Mouse (Mus musculus): ENCODE measurements around the gene Stxbp1. TPM values are rescaled to one million over a fixed set of nuclear protein-coding genes. Genes with fewer than 3 reads are reported as not detected.
A peak's percentile ranks its signal among the peaks of the same experiment; 100 is the strongest.

The Stxbp1 gene
- polyA plus RNA-seq (2015; fragmentation: Nextera tagmentation; extraction: Ambion mirVana): 3.3 and 3.7 TPM in 2 replicates

DNA sequence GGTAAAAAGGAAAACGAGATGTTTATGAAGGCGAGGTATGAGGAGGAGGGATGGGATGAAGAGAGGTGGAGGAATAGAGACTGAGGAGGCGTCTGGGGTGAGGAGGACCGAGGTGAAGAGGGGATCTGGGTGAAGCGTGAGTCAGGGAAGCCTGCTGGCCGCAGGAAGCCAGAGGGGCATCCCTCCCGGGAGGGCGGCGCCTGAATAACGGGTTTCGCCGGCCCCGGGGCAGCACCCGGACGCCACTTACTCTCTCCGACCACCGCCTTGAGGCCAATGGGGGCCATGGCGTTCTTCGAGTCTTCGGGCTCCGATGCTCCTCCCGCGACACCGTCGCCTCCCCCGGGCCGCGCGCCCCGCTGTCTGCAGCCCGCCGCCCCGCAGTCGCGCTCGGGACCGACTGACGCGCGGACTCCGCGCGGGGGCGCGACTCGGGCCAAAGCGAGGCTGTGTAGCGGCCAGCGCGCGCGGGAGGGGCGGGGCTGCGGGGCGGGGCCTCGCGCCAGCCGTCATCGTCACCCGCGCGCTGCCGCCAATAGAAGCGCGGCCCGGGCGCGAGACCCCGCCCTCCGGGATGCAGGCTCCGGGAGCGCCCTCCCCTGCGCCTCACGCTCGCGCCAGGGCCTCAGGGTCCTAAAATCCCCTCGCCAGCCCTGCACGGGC lies at the start of gene Stxbp1:
Gene Stxbp1 (minus strand): TSS at position 441 of the 663 bp plus-strand sequence.
- Histone ChIP-seq H3K36me3 (no peaks in the 10 kb centered on the region), H3K27ac (peak within 1 kb of the TSS; percentile 43), H3K4me1 (replicated peaks) (peaks cover 21% of the 10 kb centered on the region), H3K27me3 (peaks cover 14% of the 10 kb centered on the region), H3K4me2 (peak within 1 kb of the TSS; percentile 97), H3K4me3 (replicated peaks) (peak within 1 kb of the TSS; percentile 73), H3K9ac (peak within 1 kb of the TSS; percentile 74), H3K9me3 (replicated peaks) (no peaks in the 10 kb centered on the region)
- DNase-seq (peak; percentile 80), ATAC-seq (ENCODE audit: low read depth) (peak; percentile 95)
- WGBS (ENCODE audit: insufficient replicate concordance): under 1% methylated on average over 75 of the region's 78 CpGs

DNA sequence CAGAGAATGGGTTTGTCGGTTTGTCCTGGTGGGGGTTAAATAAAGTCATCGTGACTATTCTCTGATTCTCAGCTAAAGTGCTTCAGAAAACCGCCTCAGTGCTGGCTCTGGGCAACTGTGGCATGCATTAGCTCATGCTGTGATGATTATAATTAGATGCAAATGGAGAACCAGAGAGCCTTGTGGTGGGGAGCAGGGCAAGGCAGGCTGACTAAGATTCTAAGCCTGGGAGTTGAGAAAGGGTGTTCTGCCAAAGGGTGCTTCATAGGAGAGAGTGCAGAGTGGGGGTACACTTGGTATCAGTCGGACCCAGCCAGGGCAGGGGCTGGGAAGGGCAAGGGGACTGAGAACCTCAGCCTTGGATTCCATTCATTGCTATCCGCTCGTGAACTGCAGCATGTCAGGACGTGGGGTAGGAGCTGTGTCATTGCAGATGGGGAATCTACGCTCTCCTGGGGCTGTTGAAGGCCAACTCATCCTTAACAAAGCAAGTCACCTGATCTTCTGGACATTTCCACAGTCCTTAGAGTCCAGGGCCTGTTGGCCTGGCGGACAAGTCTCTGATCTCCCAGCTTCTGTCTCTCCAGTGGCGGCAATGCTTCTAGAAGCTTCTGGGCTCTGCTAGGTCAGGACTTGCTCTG lies 49.6 kb upstream of the Stxbp1 start:
- no peak for ATAC-seq (ENCODE audit: low read depth)
- Histone ChIP-seq H3K27me3 (no peaks in the 10 kb centered on the region), H3K36me3 (no peaks in the 10 kb centered on the region), H3K27ac (no peak overlapping the region), H3K4me1 (replicated peaks) (peaks cover 80% of the 10 kb centered on the region), H3K9me3 (replicated peaks) (no peaks in the 10 kb centered on the region), H3K4me2 (no peak overlapping the region), H3K9ac (no peak overlapping the region), H3K4me3 (replicated peaks) (no peak overlapping the region)
- WGBS (ENCODE audit: insufficient replicate concordance): 65% methylated on average over 10 of the region's 10 CpGs
- DNase-seq: no peak

DNA sequence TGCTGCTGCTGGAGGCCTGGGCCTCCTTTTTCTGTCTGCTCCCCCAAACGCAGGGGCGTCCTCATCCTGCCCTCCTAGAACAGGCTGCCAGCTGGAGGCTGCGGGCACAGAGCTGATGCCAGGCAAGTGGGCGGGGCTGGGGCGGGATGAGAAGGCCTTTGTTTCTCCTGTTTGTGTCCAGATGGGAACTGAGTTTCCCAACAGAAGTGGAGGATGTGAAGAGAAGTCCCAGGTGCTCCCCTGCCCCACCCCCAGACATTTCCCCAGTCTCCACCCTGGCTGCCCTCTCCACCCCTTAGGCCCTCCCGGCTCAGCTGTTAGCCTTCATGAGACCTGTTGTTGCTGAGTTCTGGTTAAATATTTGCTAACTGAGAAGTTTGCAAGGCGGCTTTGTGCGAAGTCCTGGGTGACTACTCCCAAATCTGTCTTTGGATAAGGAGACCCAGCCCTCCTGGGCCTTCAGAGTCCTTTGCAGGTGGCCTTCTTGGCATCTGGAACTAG lies 48.6 kb upstream of the Stxbp1 start:
- H3K4me1 ChIP-seq (replicated peaks): peaks cover 86% of the 10 kb centered on the region
- DNase-seq (no peak), ATAC-seq (ENCODE audit: low read depth) (peak; percentile 44)
- no peak overlapping the region for H3K27ac ChIP-seq
- H3K9me3 ChIP-seq (replicated peaks): no peaks in the 10 kb centered on the region
- no peaks in the 10 kb centered on the region for H3K36me3 ChIP-seq
- no peaks in the 10 kb centered on the region for H3K27me3 ChIP-seq
- H3K4me3 ChIP-seq (replicated peaks): no peak overlapping the region
- WGBS (ENCODE audit: insufficient replicate concordance): 62% methylated on average over 8 of the region's 8 CpGs
- H3K4me2 ChIP-seq: 0 out of 2 replicates have a peak overlapping the region, but pooled peaks have one; percentile 0
- H3K9ac ChIP-seq: no peak overlapping the region

DNA sequence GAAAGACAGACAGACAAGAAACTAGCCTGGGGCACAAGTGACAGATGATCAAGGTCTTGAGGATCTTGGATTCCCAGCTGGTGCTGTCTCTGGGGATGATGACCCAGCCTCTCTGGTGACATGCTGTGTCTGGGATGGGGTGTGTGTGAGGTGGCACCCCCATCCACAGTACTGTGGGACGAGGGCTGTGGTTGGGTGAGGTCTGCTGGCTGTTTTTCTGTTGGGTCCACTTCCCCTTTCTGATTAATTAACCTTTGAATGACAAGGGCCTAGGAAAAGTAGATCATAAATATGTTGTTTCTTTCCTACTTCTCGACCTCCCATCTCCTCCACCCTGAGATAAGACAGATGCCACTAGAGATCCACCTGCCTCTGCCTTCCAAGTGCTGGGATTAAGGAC lies 47.1 kb upstream of the Stxbp1 start:
- no peak for DNase-seq
- Histone ChIP-seq H3K36me3 (no peaks in the 10 kb centered on the region), H3K9ac (no peak overlapping the region), H3K4me1 (replicated peaks) (peaks cover 88% of the 10 kb centered on the region), H3K27ac (no peak overlapping the region), H3K27me3 (no peaks in the 10 kb centered on the region), H3K4me3 (replicated peaks) (no peak overlapping the region), H3K4me2 (no peak overlapping the region), H3K9me3 (replicated peaks) (no peaks in the 10 kb centered on the region)
- WGBS (ENCODE audit: insufficient replicate concordance): 4% methylated on average over 2 of the region's 2 CpGs
- ATAC-seq (ENCODE audit: low read depth): no peak

DNA sequence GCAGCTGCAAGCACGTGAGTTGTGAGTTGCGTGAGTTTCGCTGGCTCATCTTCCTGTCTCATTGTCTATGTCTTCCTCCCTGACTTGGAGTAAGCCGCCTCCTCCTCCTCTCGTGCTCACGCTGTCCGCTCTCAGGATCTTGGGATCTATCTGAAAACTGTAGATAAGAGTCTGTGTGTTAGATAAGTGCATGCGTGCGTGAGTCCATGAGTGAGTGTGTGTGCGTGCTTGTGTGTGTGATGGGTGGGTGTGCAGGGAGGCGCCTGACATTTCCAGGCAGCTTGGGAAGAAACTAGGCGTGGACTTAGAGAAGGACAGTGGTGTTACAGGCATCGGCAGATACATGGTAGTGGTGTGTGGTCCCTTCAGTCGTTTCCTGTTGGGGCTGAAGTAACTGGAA lies 45.4 kb upstream of the Stxbp1 start:
- ATAC-seq (ENCODE audit: low read depth) (no peak), DNase-seq (no peak)
- 25% methylated on average over 14 of the region's 14 CpGs for WGBS (ENCODE audit: insufficient replicate concordance)
- Histone ChIP-seq H3K36me3 (no peaks in the 10 kb centered on the region), H3K27ac (no peak overlapping the region), H3K27me3 (no peaks in the 10 kb centered on the region), H3K4me1 (replicated peaks) (peaks cover 87% of the 10 kb centered on the region), H3K9me3 (replicated peaks) (no peaks in the 10 kb centered on the region), H3K4me3 (replicated peaks) (no peak overlapping the region), H3K4me2 (no peak overlapping the region), H3K9ac (no peak overlapping the region)

DNA sequence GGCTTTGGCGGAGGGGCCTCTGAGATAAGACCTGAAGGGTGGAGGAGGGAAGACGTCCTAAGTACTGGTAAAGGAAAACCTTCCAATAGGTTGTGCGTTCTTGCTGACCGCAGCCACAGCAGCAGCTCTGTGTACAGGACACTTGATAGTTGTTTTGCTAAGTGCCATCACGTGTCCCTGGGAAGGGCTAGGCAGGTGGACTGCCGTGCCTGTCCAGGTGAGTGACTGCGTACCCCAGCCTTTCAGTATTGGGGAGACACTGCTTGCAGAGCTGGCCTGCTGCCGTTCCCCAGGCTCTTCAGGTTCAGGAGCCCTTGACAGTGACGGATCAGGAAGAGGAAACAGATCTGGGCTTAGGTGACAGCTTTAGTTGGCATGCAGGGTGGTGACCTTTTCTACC lies 44.2 kb upstream of the Stxbp1 start:
- no peaks in the 10 kb centered on the region for H3K9me3 ChIP-seq (replicated peaks)
- 0 out of 2 replicates have a peak overlapping the region, but pooled peaks have one; percentile 3 for H3K4me2 ChIP-seq
- 34% methylated on average over 9 of the region's 9 CpGs for WGBS (ENCODE audit: insufficient replicate concordance)
- peaks cover 76% of the 10 kb centered on the region for H3K4me1 ChIP-seq (replicated peaks)
- H3K27me3 ChIP-seq: no peaks in the 10 kb centered on the region
- H3K27ac ChIP-seq: no peak overlapping the region
- no peaks in the 10 kb centered on the region for H3K36me3 ChIP-seq
- no peak overlapping the region for H3K9ac ChIP-seq
- no peak for ATAC-seq (ENCODE audit: low read depth)
- H3K4me3 ChIP-seq (replicated peaks): no peak overlapping the region
- DNase-seq: no peak

DNA sequence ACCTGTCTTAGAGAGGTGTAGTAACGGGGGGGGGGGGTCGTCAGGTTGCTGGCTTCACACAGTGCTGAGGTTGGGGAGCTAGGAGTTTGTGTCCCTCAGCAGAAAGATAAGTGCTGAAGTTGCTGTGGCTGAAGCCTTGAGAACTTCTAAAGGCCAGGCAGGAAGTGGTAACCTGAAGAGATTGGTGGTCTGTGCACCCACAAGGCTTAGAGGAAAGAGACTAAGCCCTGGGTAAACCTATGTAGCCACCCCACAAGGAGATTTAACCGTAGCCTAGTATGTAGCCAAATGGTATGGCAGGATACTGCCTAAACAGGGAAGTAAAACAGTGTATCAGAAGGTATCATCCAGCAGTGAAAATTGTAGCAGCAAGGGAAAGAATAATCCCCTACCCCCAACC lies 43.2 kb upstream of the Stxbp1 start:
- Histone ChIP-seq H3K4me1 (replicated peaks) (peaks cover 66% of the 10 kb centered on the region), H3K36me3 (no peaks in the 10 kb centered on the region), H3K4me3 (replicated peaks) (no peak overlapping the region), H3K4me2 (no peak overlapping the region), H3K9me3 (replicated peaks) (no peaks in the 10 kb centered on the region), H3K27ac (no peak overlapping the region), H3K27me3 (no peaks in the 10 kb centered on the region), H3K9ac (no peak overlapping the region)
- 32% methylated on average over 3 of the region's 3 CpGs for WGBS (ENCODE audit: insufficient replicate concordance)
- ATAC-seq (ENCODE audit: low read depth): no peak
- DNase-seq: no peak

DNA sequence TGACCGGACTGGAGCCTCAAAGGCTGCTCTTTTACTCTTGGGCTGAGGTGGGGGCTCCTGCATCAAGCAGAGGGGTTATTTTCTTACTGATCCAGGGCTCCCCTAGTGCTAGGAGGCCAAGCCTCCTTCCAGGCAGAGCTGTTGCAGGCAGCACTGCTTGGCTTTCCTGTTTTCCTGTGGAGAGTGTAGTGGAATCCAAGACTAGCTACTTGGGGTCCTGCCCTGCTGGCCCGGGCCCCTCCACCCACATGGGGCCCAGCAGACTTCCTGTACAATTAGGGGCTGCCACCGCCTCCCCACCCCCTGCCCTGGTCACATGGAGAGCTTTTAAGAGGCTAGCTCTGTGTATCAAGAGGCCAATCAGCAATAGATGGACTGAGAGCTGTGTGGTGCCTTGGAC lies 41.5 kb upstream of the Stxbp1 start:
- DNase-seq (no peak), ATAC-seq (ENCODE audit: low read depth) (no peak)
- 30% methylated on average over 3 of the region's 3 CpGs for WGBS (ENCODE audit: insufficient replicate concordance)
- Histone ChIP-seq H3K9ac (no peak overlapping the region), H3K4me2 (no peak overlapping the region), H3K4me1 (replicated peaks) (peaks cover 65% of the 10 kb centered on the region), H3K27ac (0 out of 2 replicates have a peak overlapping the region, but pooled peaks have one; percentile 60), H3K4me3 (replicated peaks) (no peak overlapping the region), H3K36me3 (no peaks in the 10 kb centered on the region), H3K27me3 (no peaks in the 10 kb centered on the region), H3K9me3 (replicated peaks) (no peaks in the 10 kb centered on the region)

DNA sequence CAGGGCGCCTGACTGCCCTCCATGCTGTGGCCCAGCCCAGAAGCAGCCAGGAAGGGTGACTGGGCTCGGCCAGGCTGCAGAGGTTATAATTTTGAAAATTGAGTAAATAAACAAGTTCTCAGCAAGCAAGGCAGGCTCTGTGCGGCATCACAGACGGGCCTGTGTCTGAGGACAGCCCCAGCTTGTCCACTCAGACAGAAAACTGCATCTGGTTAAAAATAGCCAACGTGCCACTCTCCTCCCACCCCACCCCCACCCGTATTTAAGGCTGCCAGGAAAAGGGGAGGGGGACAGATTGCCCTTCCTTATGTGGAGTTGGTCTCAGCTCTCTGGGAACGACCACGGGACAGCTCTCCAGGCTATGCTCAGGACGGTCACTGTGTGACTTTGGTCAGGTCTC lies 41.0 kb upstream of the Stxbp1 start:
- peaks cover 62% of the 10 kb centered on the region for H3K4me1 ChIP-seq (replicated peaks)
- no peaks in the 10 kb centered on the region for H3K9me3 ChIP-seq (replicated peaks)
- H3K4me2 ChIP-seq: no peak overlapping the region
- no peak overlapping the region for H3K4me3 ChIP-seq (replicated peaks)
- peak overlapping the region; percentile 60 for H3K27ac ChIP-seq
- WGBS (ENCODE audit: insufficient replicate concordance): 29% methylated on average over 9 of the region's 9 CpGs
- ATAC-seq (ENCODE audit: low read depth): no peak
- no peaks in the 10 kb centered on the region for H3K27me3 ChIP-seq
- H3K36me3 ChIP-seq: no peaks in the 10 kb centered on the region
- no peak for DNase-seq
- H3K9ac ChIP-seq: no peak overlapping the region

DNA sequence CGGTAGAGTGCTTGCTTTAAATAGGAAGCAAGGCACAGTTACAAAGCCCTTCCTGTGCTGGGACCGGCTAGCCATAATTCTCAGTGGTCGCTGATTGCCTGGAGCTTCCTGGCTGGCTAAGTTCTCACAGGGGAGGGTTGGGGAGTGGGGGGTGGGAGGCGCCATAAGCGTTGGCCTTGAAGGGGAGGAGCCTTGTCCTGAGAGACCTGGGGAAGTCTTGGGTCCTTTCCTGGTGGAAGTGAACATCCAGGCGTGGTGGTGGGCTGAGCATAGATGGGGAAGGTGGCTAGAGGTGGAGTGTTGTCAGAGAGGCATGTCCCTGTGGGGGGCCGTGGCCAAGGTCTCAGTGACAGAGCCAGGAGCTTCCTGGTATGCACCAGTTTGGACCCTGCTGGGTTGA lies 37.7 kb upstream of the Stxbp1 start:
- no peak for DNase-seq

DNA sequence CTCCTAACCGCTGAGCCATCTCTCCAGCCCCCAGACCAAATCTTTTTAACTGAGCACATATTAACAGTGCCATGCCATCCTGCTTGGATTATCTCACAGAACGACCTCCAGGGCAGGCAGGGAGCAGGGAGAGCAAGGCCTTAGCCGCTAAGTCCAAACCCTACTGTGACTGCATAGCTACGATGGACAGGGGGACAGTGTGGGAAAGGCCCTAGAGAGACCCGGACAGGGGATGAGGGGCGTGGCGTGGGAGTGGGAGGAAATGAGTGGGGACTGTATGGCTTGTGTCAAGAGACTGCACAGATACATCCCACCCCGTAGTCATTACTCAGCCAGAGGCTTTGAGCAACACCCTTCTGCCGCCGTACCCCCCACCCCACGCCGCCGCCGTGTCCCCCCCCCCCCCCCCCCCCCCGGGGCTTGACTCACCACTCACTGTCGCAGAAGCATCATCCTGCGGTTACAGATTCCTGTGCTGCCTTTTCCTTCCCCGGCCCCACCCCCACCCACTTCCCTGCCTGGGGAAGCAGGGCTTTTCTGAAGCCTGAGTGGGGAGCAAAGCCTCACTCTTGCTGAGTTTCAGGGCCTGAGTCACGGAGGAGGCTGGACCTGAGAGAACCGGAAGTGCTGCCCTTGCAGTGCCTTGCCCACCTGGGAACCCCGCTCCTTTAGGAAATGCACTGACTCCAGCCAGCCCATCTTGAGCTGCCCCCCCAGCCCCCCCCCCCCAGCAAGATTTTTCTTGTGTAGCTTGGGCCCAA lies 35.4 kb upstream of the Stxbp1 start:
- no peaks in the 10 kb centered on the region for H3K9me3 ChIP-seq (replicated peaks)
- H3K27me3 ChIP-seq: no peaks in the 10 kb centered on the region; the same call in 1 of the 2 replicates
- whole genome bisulfite sequencing (ENCODE audit: insufficient replicate concordance): 18% methylated on average over 14 of the region's 21 CpGs
- peak overlapping the region; percentile 19; the same call in 1 of the 2 replicates for H3K4me2 ChIP-seq
- H3K9ac ChIP-seq: no peak overlapping the region
- ATAC-seq (ENCODE audit: low read depth): no peak
- peak overlapping the region; percentile 68; the same call in 1 of the 2 replicates for H3K27ac ChIP-seq
- peaks cover 71% of the 10 kb centered on the region for H3K4me1 ChIP-seq (replicated peaks)
- no peaks in the 10 kb centered on the region for H3K36me3 ChIP-seq
- no peak overlapping the region for H3K4me3 ChIP-seq (replicated peaks)
- DNase-seq: no peak

More for the DNA sequence above, 37.7 kb upstream of the Stxbp1 start:
- no peak for ATAC-seq (ENCODE audit: low read depth)
- no peak overlapping the region for H3K4me3 ChIP-seq (replicated peaks)
- 15% methylated on average over 7 of the region's 7 CpGs for WGBS (ENCODE audit: insufficient replicate concordance)
- no peaks in the 10 kb centered on the region for H3K27me3 ChIP-seq
- peaks cover 66% of the 10 kb centered on the region for H3K4me1 ChIP-seq (replicated peaks)
- no peak overlapping the region for H3K4me2 ChIP-seq
- no peaks in the 10 kb centered on the region for H3K9me3 ChIP-seq (replicated peaks)
- H3K36me3 ChIP-seq: no peaks in the 10 kb centered on the region
- no peak overlapping the region for H3K9ac ChIP-seq
- H3K27ac ChIP-seq: no peak overlapping the region

Measured in liver, embryonic 13.5 days (tissue).